Mouse (Mus musculus) mouse embryonic stem cell (cell line): ENCODE results near the gene Med4.

Source experiments
- in situ Hi-C, 2 experiments: fragments of 300-500 bp; cut with MboI; formaldehyde crosslinking; loops; 1 replicate in 1 of 2; 3 replicates in 1 of 2; pipeline ENCODE4 v1.14.3; 2019 to 2020; ENCODE audit warnings: low sequenced_read_pairs in 2 of 2, low pct_unique_long_range_greater_than_20kb in 1 of 2, mixed read lengths in 1 of 2; ENCODE audit not compliant: unreplicated experiment in 1 of 2

Med4 gene

GRCm38 (mm10) chr14:73509765-73510423 lies at the start of gene Med4:
Gene Med4, plus strand, starts transcription at chr14:73510025.
- in situ Hi-C loops, result no loop called here

GRCm38 (mm10) chr14:73460514-73461134 lies 49.2 kb upstream of the Med4 start:
- in situ Hi-C loops, result no loop called here

GRCm38 (mm10) chr14:73462211-73462610 lies 47.6 kb upstream of the Med4 start:
- in situ Hi-C loops, result no loop called here

- in situ Hi-C loops, result no loop called here
These were observed 42.1 kb upstream of the Med4 start for GRCm38 (mm10) chr14:73467697-73468096.

GRCm38 (mm10) chr14:73469506-73469905 lies 40.3 kb upstream of the Med4 start:
- in situ Hi-C loops, result no loop called here

GRCm38 (mm10) chr14:73470593-73470992 lies 39.2 kb upstream of the Med4 start:
- in situ Hi-C loops, result no loop called here

- in situ Hi-C loops, result no loop called here
These were observed 37.6 kb upstream of the Med4 start for GRCm38 (mm10) chr14:73472205-73472604.

GRCm38 (mm10) chr14:73473670-73474460 lies 36.0 kb upstream of the Med4 start:
- in situ Hi-C loops, result no loop called here

- in situ Hi-C loops, result no loop called here
These were observed 35.2 kb upstream of the Med4 start for GRCm38 (mm10) chr14:73474636-73475093.

- in situ Hi-C loops, result no loop called here
These were observed 34.3 kb upstream of the Med4 start for GRCm38 (mm10) chr14:73475506-73475905.

- in situ Hi-C loops, result no loop called here
These were observed 33.4 kb upstream of the Med4 start for GRCm38 (mm10) chr14:73476361-73476934.

- in situ Hi-C loops, result no loop called here
These were observed 32.7 kb upstream of the Med4 start for GRCm38 (mm10) chr14:73477077-73477476.

- in situ Hi-C loops, result no loop called here
These were observed 31.5 kb upstream of the Med4 start for GRCm38 (mm10) chr14:73478321-73478720.

GRCm38 (mm10) chr14:73479771-73480170 lies 30.1 kb upstream of the Med4 start:
- in situ Hi-C loops, result no loop called here

GRCm38 (mm10) chr14:73483516-73484229 lies 26.2 kb upstream of the Med4 start:
- in situ Hi-C loops, result no loop called here

- in situ Hi-C loops, result no loop called here
These were observed 25.3 kb upstream of the Med4 start for GRCm38 (mm10) chr14:73484366-73485110.

- in situ Hi-C loops, result no loop called here
These were observed 23.2 kb upstream of the Med4 start for GRCm38 (mm10) chr14:73486641-73487040.

GRCm38 (mm10) chr14:73493356-73493755 lies 16.5 kb upstream of the Med4 start:
- in situ Hi-C loops, result no loop called here
